In genomic region chr5:59996698-59997097, GRCm38 (mm10) we compare ENCODE assay signal across 9 mouse cellular contexts.
DNase-seq lines count a peak whose midpoint lies in the region; ATAC-seq and TF ChIP-seq lines count a peak whose summit lies in the region.
"Had no signal": no experiment of that assay in that cellular context is flagged by ENCODE, and none has a peak within 500 bp of the region (broad histone marks: within the 10 kb centered on the region; RNA-seq: fewer than 3 reads in every experiment).

No protein-coding gene starts in this region.

- H3K9me3 ChIP-seq in forebrain, embryonic 11.5 days (ENCODE audit: control insufficient read depth, low read length) = no peaks in the 10 kb centered on the region
- H3K9me3 ChIP-seq in forebrain, embryonic 10.5 days = no peaks in the 10 kb centered on the region
- no peaks in the 10 kb centered on the region for H3K9me3 ChIP-seq in E14TG2a.4 (ENCODE audit: low read length)
- H3K9me3 ChIP-seq in embryonic facial prominence, embryonic 14.5 days (ENCODE audit: control insufficient read depth, low read length) = no peaks in the 10 kb centered on the region
- H3K9me3 ChIP-seq: neural tube, embryonic 12.5 days had no signal

- H3K4me2 ChIP-seq in forebrain, embryonic 11.5 days (ENCODE audit: low read depth, low read length, severe bottlenecking) = no peak overlapping the region
- H3K4me2 ChIP-seq in embryonic facial prominence, embryonic 14.5 days (ENCODE audit: low read depth, low read length) = no peak overlapping the region
- H3K4me2 ChIP-seq: neural tube, embryonic 12.5 days had no signal

- H3K4me3 ChIP-seq in forebrain, embryonic 11.5 days (ENCODE audit: low read depth, low read length) = no peak overlapping the region
- no peak overlapping the region for H3K4me3 ChIP-seq in forebrain, embryonic 10.5 days
- H3K4me3 ChIP-seq in E14TG2a.4 (replicated peaks; ENCODE audit: low read length) = no peak overlapping the region
- H3K4me3 ChIP-seq in embryonic facial prominence, embryonic 14.5 days (ENCODE audit: low read depth, low read length) = no peak overlapping the region
- H3K4me3 ChIP-seq in left cerebral cortex, adult 2 months = no peak overlapping the region
- H3K4me3 ChIP-seq: neural tube, embryonic 12.5 days had no signal

- H3K4me1 ChIP-seq in forebrain, embryonic 11.5 days (replicated peaks; ENCODE audit: control insufficient read depth, insufficient read depth, low read length) = no peaks in the 10 kb centered on the region
- no peaks in the 10 kb centered on the region for H3K4me1 ChIP-seq in forebrain, embryonic 10.5 days
- H3K4me1 ChIP-seq in E14TG2a.4 (replicated peaks; ENCODE audit: low read depth, low read length) = no peaks in the 10 kb centered on the region
- no peaks in the 10 kb centered on the region for H3K4me1 ChIP-seq in embryonic facial prominence, embryonic 14.5 days (ENCODE audit: control insufficient read depth, insufficient read depth, low read length)
- H3K4me1 ChIP-seq: neural tube, embryonic 12.5 days had no signal

- peak; percentile 68 for TF ChIP-seq CTCF in E14TG2a.4 (conservative IDR thresholded peaks at IDR 0.05; ENCODE audit: low read length)
- TF ChIP-seq CTCF in left cerebral cortex, adult 2 months (IDR thresholded peaks at IDR 0.05) = peak; percentile 72

- peak; percentile 49 for DNase-seq in forebrain, embryonic 11.5 days (ENCODE audit: low spot score)
- DNase-seq in forebrain, embryonic 10.5 days (ENCODE audit: extremely low spot score, low spot score) = no peak
- peak; percentile 51 for DNase-seq in embryonic facial prominence, embryonic 14.5 days (ENCODE audit: low spot score)
- peak; percentile 38 to 47 for DNase-seq in left cerebral cortex, adult 2 months (ENCODE audit: extremely low spot score in 1 of 2, low spot score in 2 of 2)
- peak; percentile 60 to 71 for DNase-seq in right cerebral cortex, adult 2 months (ENCODE audit: low spot score in 2 of 2)
- DNase-seq in thymus, postnatal 4 days = no peak
- no peak for DNase-seq in adrenal gland, adult 18-20 months (ENCODE audit: low spot score in 2 of 2)

- no peak overlapping the region for H3K27ac ChIP-seq in forebrain, embryonic 11.5 days (ENCODE audit: low read depth, low read length)
- no peak overlapping the region for H3K27ac ChIP-seq in forebrain, embryonic 10.5 days
- no peak overlapping the region for H3K27ac ChIP-seq in embryonic facial prominence, embryonic 14.5 days (replicated peaks; ENCODE audit: low read depth, low read length)
- H3K27ac ChIP-seq in left cerebral cortex, adult 2 months = no peak overlapping the region
- H3K27ac ChIP-seq: neural tube, embryonic 12.5 days had no signal

- WGBS in forebrain, embryonic 11.5 days = 81% methylated on average over 3 of the region's 3 CpGs
- WGBS in forebrain, embryonic 10.5 days = 75% methylated on average over 3 of the region's 3 CpGs
- WGBS in embryonic facial prominence, embryonic 14.5 days = 61% methylated on average over 3 of the region's 3 CpGs

- intact Hi-C loops in left cerebral cortex, adult 2 months (cut with DNase I) = no loop called here

- H3K9ac ChIP-seq in forebrain, embryonic 11.5 days (ENCODE audit: low read length) = no peak overlapping the region
- no peak overlapping the region for H3K9ac ChIP-seq in embryonic facial prominence, embryonic 14.5 days (ENCODE audit: low read depth, low read length)
- H3K9ac ChIP-seq: neural tube, embryonic 12.5 days had no signal

- no peak for ATAC-seq in forebrain, embryonic 11.5 days (replicated peaks; ENCODE audit: low FRiP score)
- no peak for ATAC-seq in embryonic facial prominence, embryonic 14.5 days (ENCODE audit: low read depth)

- no peaks in the 10 kb centered on the region for H3K36me3 ChIP-seq in forebrain, embryonic 11.5 days (ENCODE audit: control insufficient read depth, insufficient read depth, low read length)
- no peaks in the 10 kb centered on the region for H3K36me3 ChIP-seq in forebrain, embryonic 10.5 days (replicated peaks)
- H3K36me3 ChIP-seq in E14TG2a.4 (ENCODE audit: insufficient read depth, low read length) = no peaks in the 10 kb centered on the region
- no peaks in the 10 kb centered on the region for H3K36me3 ChIP-seq in embryonic facial prominence, embryonic 14.5 days (ENCODE audit: control insufficient read depth, insufficient read depth, low read length)
- H3K36me3 ChIP-seq: neural tube, embryonic 12.5 days had no signal

- no peaks in the 10 kb centered on the region for H3K27me3 ChIP-seq in forebrain, embryonic 11.5 days (ENCODE audit: control insufficient read depth, insufficient read depth, low read length)
- H3K27me3 ChIP-seq in forebrain, embryonic 10.5 days (ENCODE audit: poor library complexity, severe bottlenecking) = no peaks in the 10 kb centered on the region
- H3K27me3 ChIP-seq in E14TG2a.4 (ENCODE audit: insufficient read depth, low read length) = no peaks in the 10 kb centered on the region
- H3K27me3 ChIP-seq in embryonic facial prominence, embryonic 14.5 days (replicated peaks; ENCODE audit: control insufficient read depth, insufficient read depth, low read length) = no peaks in the 10 kb centered on the region
- H3K27me3 ChIP-seq: neural tube, embryonic 12.5 days had no signal

Comparison
In these comparisons a context has a peak if more than half of its experiments do, and no peak if none do; other contexts are left out.
1. DNase-seq: peak in forebrain, embryonic 11.5 days (single experiment), embryonic facial prominence, embryonic 14.5 days (single experiment), left cerebral cortex, adult 2 months (2 of 2) and right cerebral cortex, adult 2 months (2 of 2); none in forebrain, embryonic 10.5 days (single experiment), thymus, postnatal 4 days (single experiment) and adrenal gland, adult 18-20 months (0 of 2).